Mouse (Mus musculus) erythroblast, embryonic 14.5 days (primary cell): ENCODE data around the gene Gpr3.

ENCODE experiments used
- GATA1 ChIP-seq: IDR thresholded peaks from 2 replicates; pipeline ENCODE4 v1.6.1; 2012; ENCODE audit warnings: low read length, inconsistent platforms, mixed read lengths
- TAL1 ChIP-seq: IDR thresholded peaks from 3 replicates; pipeline ENCODE4 v1.6.1; 2012; ENCODE audit warnings: low read length, inconsistent platforms, mixed read lengths

DNA sequence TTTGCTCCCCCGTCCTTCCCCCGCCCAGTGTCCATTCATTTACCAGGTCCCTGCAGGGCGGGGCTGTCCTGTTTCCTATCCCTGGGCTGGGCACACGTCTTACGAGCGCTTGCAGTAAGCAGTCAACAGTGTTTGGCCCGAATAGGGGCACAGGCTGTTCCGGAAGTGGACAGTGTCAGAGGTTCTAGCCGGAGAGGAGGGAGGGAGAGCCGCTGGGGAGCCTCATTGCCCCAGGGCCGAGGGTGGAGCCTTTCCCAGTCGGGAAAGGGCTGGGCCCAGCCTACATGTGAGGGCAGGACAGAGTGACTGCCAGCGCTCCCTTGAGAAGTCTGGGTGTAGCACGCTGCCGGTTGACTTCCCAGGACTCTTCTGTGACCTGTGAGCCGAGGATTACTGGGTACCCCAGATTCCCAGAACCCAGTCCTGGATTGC, 28.2 kb upstream of the Gpr3 start, which contains the start of gene Map3k6:
- TF ChIP-seq TAL1 (no peak), GATA1 (no peak)
